Mouse (Mus musculus): Measurements from ENCODE around the gene Galnt6.

DNA sequence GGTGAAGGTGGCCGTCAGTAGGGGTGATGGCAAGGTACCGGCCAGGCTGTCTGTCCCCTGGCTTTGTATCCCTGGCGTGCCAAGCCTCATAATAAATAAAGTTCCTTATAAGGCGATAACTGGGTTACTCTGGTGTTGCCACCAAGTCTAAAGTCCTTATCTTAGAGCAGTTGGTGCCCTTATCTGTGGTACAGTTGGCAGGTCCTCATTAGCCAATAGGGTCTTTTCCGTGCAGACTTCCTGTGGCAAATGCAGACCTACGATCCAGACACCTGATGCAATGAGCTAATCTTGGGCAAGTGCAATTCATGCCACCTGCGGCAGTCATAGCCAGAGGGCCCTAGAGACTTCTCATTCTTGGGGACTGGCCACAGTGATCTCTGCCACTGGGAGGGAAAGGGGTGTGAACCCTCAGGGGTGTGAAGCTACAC lies 9.2 kb upstream of the Galnt6 start:
- TF ChIP-seq CTCF (IDR thresholded peaks at IDR 0.05; ENCODE audit: low read depth) (peak; percentile 39), EP300 (IDR thresholded peaks at IDR 0.05; ENCODE audit: low read depth) (peak; percentile 90)
